ENCODE assay signal across 34 mouse cellular contexts in the genomic region with DNA sequence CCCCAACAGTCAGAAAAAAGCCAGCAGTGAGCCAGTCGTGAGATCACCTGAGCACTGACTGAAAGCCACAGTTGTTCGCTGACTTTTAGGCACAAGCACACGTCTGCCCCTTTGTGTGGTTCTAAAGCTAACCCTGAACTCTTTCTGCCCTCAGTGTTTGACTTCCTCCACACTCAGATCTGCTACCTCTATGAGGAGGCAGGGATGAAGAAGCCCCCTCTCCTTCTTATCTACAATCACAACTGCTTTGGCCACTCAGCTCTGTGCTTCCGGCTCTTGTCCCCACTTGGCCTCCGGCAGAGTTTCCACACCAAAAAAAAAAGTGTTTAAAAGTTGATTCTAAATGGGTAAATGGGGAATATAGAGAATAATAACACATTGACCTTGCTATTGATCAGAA. TPM values are rescaled to one million over a fixed set of nuclear protein-coding genes. Genes with fewer than 3 reads are reported as not detected.
DNase-seq lines count a peak whose midpoint lies in the region; ATAC-seq and TF ChIP-seq lines count a peak whose summit lies in the region.
"Had no signal": no experiment of that assay in that cellular context is flagged by ENCODE, and none has a peak within 500 bp of the region (broad histone marks: within the 10 kb centered on the region; RNA-seq: fewer than 3 reads in every experiment).

No protein-coding gene starts in this region.

- peaks cover 19% of the 10 kb centered on the region for H3K4me1 ChIP-seq in heart, embryonic 13.5 days
- peaks cover 15% of the 10 kb centered on the region for H3K4me1 ChIP-seq in lung, embryonic 16.5 days (replicated peaks; ENCODE audit: control insufficient read depth, insufficient read depth, low read length)
- H3K4me1 ChIP-seq in intestine, embryonic 15.5 days (replicated peaks): no peaks in the 10 kb centered on the region
- H3K4me1 ChIP-seq: embryonic facial prominence, embryonic 13.5 days; forebrain, embryonic 10.5 days; forebrain, embryonic 15.5 days; limb, embryonic 15.5 days; liver, embryonic 13.5 days; midbrain, embryonic 10.5 days; midbrain, embryonic 15.5 days; stomach, embryonic 15.5 days had no signal

- H3K4me2 ChIP-seq in heart, embryonic 13.5 days: no peak overlapping the region
- no peak overlapping the region for H3K4me2 ChIP-seq in lung, embryonic 16.5 days (ENCODE audit: low read depth, low read length)
- H3K4me2 ChIP-seq in intestine, embryonic 15.5 days (replicated peaks): no peak overlapping the region
- H3K4me2 ChIP-seq: embryonic facial prominence, embryonic 13.5 days; forebrain, embryonic 15.5 days; hindbrain, embryonic 14.5 days; limb, embryonic 15.5 days; liver, embryonic 13.5 days; midbrain, embryonic 15.5 days; stomach, embryonic 15.5 days had no signal

- TF ChIP-seq CTCF in gastrocnemius, adult 2 months (IDR thresholded peaks at IDR 0.05): no peak

- DNase-seq in gastrocnemius, adult 2 months: no peak
- DNase-seq in gastrocnemius, postnatal 14 days: no peak
- no peak for DNase-seq in heart, postnatal 4 days
- DNase-seq in lung, postnatal 10 days: no peak
- DNase-seq: adrenal gland, adult 8-10 months; cerebellum, adult 11 months; cerebellum, adult 9-10 months; cerebellum, postnatal 36 days; heart, postnatal 36 days; kidney, adult 11 months; kidney, postnatal 14 days; layer of hippocampus, adult 9-11 months; liver, embryonic 13.5 days; lung, adult 2 months; right cerebral cortex, postnatal 25 days; thymus, postnatal 14 days had no signal

- 38% methylated on average over 5 of the region's 5 CpGs for WGBS in heart, embryonic 13.5 days
- WGBS in lung, embryonic 16.5 days: 33% methylated on average over 5 of the region's 5 CpGs
- 79% methylated on average over 5 of the region's 5 CpGs for WGBS in intestine, embryonic 15.5 days

- no peaks in the 10 kb centered on the region for H3K27me3 ChIP-seq in heart, embryonic 13.5 days (replicated peaks)
- no peaks in the 10 kb centered on the region for H3K27me3 ChIP-seq in lung, embryonic 16.5 days (ENCODE audit: control insufficient read depth, insufficient read depth, low read depth, low read length)
- no peaks in the 10 kb centered on the region for H3K27me3 ChIP-seq in intestine, embryonic 15.5 days (replicated peaks)
- H3K27me3 ChIP-seq: embryonic facial prominence, embryonic 13.5 days; forebrain, embryonic 15.5 days; limb, embryonic 15.5 days; liver, embryonic 13.5 days; midbrain, embryonic 15.5 days; stomach, embryonic 15.5 days had no signal

- H3K4me3 ChIP-seq in gastrocnemius, adult 2 months: no peak overlapping the region
- H3K4me3 ChIP-seq in heart, embryonic 13.5 days: no peak overlapping the region
- no peak overlapping the region for H3K4me3 ChIP-seq in lung, embryonic 16.5 days (ENCODE audit: low read length)
- H3K4me3 ChIP-seq in intestine, embryonic 15.5 days (replicated peaks): no peak overlapping the region
- H3K4me3 ChIP-seq: embryonic facial prominence, embryonic 13.5 days; forebrain, embryonic 10.5 days; forebrain, embryonic 15.5 days; limb, embryonic 10.5 days; limb, embryonic 15.5 days; liver, embryonic 13.5 days; midbrain, embryonic 10.5 days; midbrain, embryonic 15.5 days; stomach, embryonic 15.5 days had no signal

- ATAC-seq in heart, embryonic 13.5 days (ENCODE audit: extremely low read depth, insufficient number of reproducible peaks, low FRiP score, low TSS enrichment): no peak
- ATAC-seq in lung, embryonic 16.5 days (ENCODE audit: low read depth): peak; percentile 27; the same call in 1 of the 2 replicates
- ATAC-seq in intestine, embryonic 15.5 days: no peak
- ATAC-seq: forebrain, embryonic 15.5 days; midbrain, embryonic 15.5 days had no signal

- intact Hi-C loops in gastrocnemius, adult 2 months (cut with DNase I): no loop called here
- intact Hi-C loops in gastrocnemius, postnatal 14 days (cut with DNase I; ENCODE audit: low total_unique reads): no loop called here

- no peak overlapping the region for H3K9ac ChIP-seq in heart, embryonic 13.5 days
- H3K9ac ChIP-seq in lung, embryonic 16.5 days (ENCODE audit: low read length): no peak overlapping the region
- H3K9ac ChIP-seq in intestine, embryonic 15.5 days: no peak overlapping the region
- H3K9ac ChIP-seq: embryonic facial prominence, embryonic 13.5 days; forebrain, embryonic 15.5 days; hindbrain, embryonic 14.5 days; limb, embryonic 15.5 days; liver, embryonic 13.5 days; midbrain, embryonic 15.5 days; stomach, embryonic 15.5 days had no signal

- peaks cover 73% of the 10 kb centered on the region for H3K36me3 ChIP-seq in heart, embryonic 13.5 days
- peaks cover 36% of the 10 kb centered on the region for H3K36me3 ChIP-seq in lung, embryonic 16.5 days (ENCODE audit: control insufficient read depth, insufficient read depth, low read length)
- no peaks in the 10 kb centered on the region for H3K36me3 ChIP-seq in intestine, embryonic 15.5 days
- H3K36me3 ChIP-seq: forebrain, embryonic 15.5 days; G1E; liver, embryonic 13.5 days; midbrain, embryonic 15.5 days had no signal

- no peaks in the 10 kb centered on the region for H3K9me3 ChIP-seq in heart, embryonic 13.5 days
- no peaks in the 10 kb centered on the region for H3K9me3 ChIP-seq in lung, embryonic 16.5 days (ENCODE audit: control insufficient read depth, low read length)
- no peaks in the 10 kb centered on the region for H3K9me3 ChIP-seq in intestine, embryonic 15.5 days
- H3K9me3 ChIP-seq: embryonic facial prominence, embryonic 13.5 days; forebrain, embryonic 10.5 days; forebrain, embryonic 15.5 days; limb, embryonic 10.5 days; limb, embryonic 15.5 days; liver, embryonic 13.5 days; midbrain, embryonic 10.5 days; midbrain, embryonic 15.5 days; stomach, embryonic 15.5 days had no signal

- peak overlapping the region; percentile 68 for H3K27ac ChIP-seq in gastrocnemius, adult 2 months
- H3K27ac ChIP-seq in heart, embryonic 13.5 days (replicated peaks): 0 out of 2 replicates have a peak overlapping the region, but pooled peaks have one; percentile 5
- peak overlapping the region; percentile 86 for H3K27ac ChIP-seq in lung, embryonic 16.5 days (ENCODE audit: low read length)
- no peak overlapping the region for H3K27ac ChIP-seq in intestine, embryonic 15.5 days
- H3K27ac ChIP-seq: embryonic facial prominence, embryonic 13.5 days; forebrain, embryonic 10.5 days; forebrain, embryonic 15.5 days; hindbrain, embryonic 14.5 days; limb, embryonic 10.5 days; limb, embryonic 15.5 days; liver, embryonic 13.5 days; midbrain, embryonic 10.5 days; midbrain, embryonic 15.5 days; stomach, embryonic 15.5 days had no signal

RNA-seq across cellular contexts. Expression of gene Gm15737, which starts 7.0 kb away (rescaled TPM):
- under 1 TPM; 0.50 to 0.51 TPM for total RNA-seq in gastrocnemius, adult 2 months (2021)
- total RNA-seq in gastrocnemius, postnatal 14 days (2021): under 1 TPM; 0.64 to 0.80 TPM
- polyA plus RNA-seq in heart, embryonic 13.5 days (2015; fragmentation: Nextera tagmentation; extraction: Ambion mirVana): 0.22 and 0.24 TPM in 2 replicates
- total RNA-seq in heart, postnatal 4 days (2021): under 1 TPM; 0.09 to 0.14 TPM
- polyA plus RNA-seq in lung, embryonic 16.5 days (2015; fragmentation: Nextera tagmentation; extraction: Ambion mirVana): 0.05 and 0.19 TPM in 2 replicates
- polyA plus RNA-seq in intestine, embryonic 15.5 days (2015; fragmentation: Nextera tagmentation; extraction: Ambion mirVana): 0.08 TPM in 2 replicates
- total RNA-seq: left cerebral cortex, postnatal 10 days; megakaryocyte progenitor cell, adult 5-6 weeks; neutrophil, adult 5-6 weeks had no signal
- polyA plus RNA-seq: embryonic facial prominence, embryonic 13.5 days; forebrain, embryonic 15.5 days; frontal cortex, adult 2 months; G1E; limb, embryonic 10.5 days; liver, embryonic 13.5 days; lung, adult 2 months; midbrain, embryonic 10.5 days; midbrain, embryonic 15.5 days had no signal

RNA-seq across cellular contexts. Expression of gene A730049H05Rik, which starts 59.8 kb away (rescaled TPM):
- under 1 TPM in 1 of 2 experiments, not detected in 1; 0.11 TPM for total RNA-seq in gastrocnemius, adult 2 months (2021)
- total RNA-seq in gastrocnemius, postnatal 14 days (2021): not detected
- polyA plus RNA-seq in heart, embryonic 13.5 days (2015; fragmentation: Nextera tagmentation; extraction: Ambion mirVana): 4.0 and 5.6 TPM in 2 replicates
- total RNA-seq in heart, postnatal 4 days (2021): under 1 TPM; 0.33 to 0.43 TPM
- polyA plus RNA-seq in lung, embryonic 16.5 days (2015; fragmentation: Nextera tagmentation; extraction: Ambion mirVana): 0.73 and 1.0 TPM in 2 replicates
- polyA plus RNA-seq in intestine, embryonic 15.5 days (2015; fragmentation: Nextera tagmentation; extraction: Ambion mirVana): 0.36 and 0.66 TPM in 2 replicates
- total RNA-seq: left cerebral cortex, postnatal 10 days; megakaryocyte progenitor cell, adult 5-6 weeks; neutrophil, adult 5-6 weeks had no signal
- polyA plus RNA-seq: frontal cortex, adult 2 months; G1E; urinary bladder, adult 2 months had no signal
